ENCODE assay signal across 8 mouse cellular contexts in the genomic region with DNA sequence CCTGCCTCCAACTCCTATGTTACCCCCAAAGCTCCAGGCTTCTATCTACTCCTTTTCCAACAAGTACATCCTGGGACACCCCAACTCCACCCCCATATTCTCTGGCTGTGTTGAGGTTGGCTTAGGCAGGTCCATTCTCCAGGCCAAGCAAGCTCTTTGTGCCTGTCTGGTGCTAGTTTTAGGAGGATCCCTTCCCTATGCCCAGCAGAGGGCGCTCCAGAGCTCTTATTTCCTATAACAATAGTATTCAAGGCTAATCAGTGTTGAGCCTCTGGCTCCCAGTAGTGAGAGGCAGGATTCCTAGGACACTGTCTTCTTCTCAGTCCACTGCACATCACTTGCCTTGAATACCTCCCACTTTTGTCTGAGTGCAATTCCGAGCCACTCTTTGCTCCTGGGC. TPM values are rescaled to one million over a fixed set of nuclear protein-coding genes. Genes with fewer than 3 reads are reported as not detected.
DNase-seq lines count a peak whose midpoint lies in the region; ATAC-seq and TF ChIP-seq lines count a peak whose summit lies in the region.

No protein-coding gene starts in this region.

- H3K4me3 ChIP-seq in kidney, embryonic 15.5 days (replicated peaks): no peak overlapping the region
- no peak overlapping the region for H3K4me3 ChIP-seq in cortical plate, adult 2 months (ENCODE audit: insufficient read depth, low read length)
- no peak overlapping the region for H3K4me3 ChIP-seq in kidney, embryonic 14.5 days (ENCODE audit: low read length)
- no peak overlapping the region for H3K4me3 ChIP-seq in liver, adult 2 months (ENCODE audit: insufficient read depth, low read depth, low read length)

- H3K27ac ChIP-seq in kidney, embryonic 15.5 days: no peak overlapping the region
- H3K27ac ChIP-seq in cortical plate, adult 2 months (ENCODE audit: insufficient read depth, low read length): no peak overlapping the region
- H3K27ac ChIP-seq in kidney, embryonic 14.5 days (ENCODE audit: low read depth, low read length): no peak overlapping the region
- H3K27ac ChIP-seq in liver, adult 2 months (replicated peaks; ENCODE audit: insufficient read depth, low read depth, low read length): no peak overlapping the region

- DNase-seq in kidney, adult 11 months: peak; percentile 82
- peak; percentile 83 to 92 for DNase-seq in gastrocnemius, postnatal 4 days (ENCODE audit: low spot score in 2 of 2)
- peak; percentile 67 for DNase-seq in liver, adult 2 months (ENCODE audit: extremely low read depth, low read depth, low spot score)
- DNase-seq in neural tube, embryonic 10.5 days (ENCODE audit: extremely low spot score, low spot score): peak; percentile 91
- peak; percentile 77 to 93 for DNase-seq in spleen, postnatal 4 days (ENCODE audit: low spot score in 2 of 2)

- no peak overlapping the region for H3K4me2 ChIP-seq in kidney, embryonic 15.5 days
- no peak overlapping the region for H3K4me2 ChIP-seq in kidney, embryonic 14.5 days (replicated peaks; ENCODE audit: low read depth, low read length)

- H3K27me3 ChIP-seq in kidney, embryonic 15.5 days: peaks cover 8% of the 10 kb centered on the region; the same call in 1 of the 2 replicates
- no peaks in the 10 kb centered on the region for H3K27me3 ChIP-seq in kidney, embryonic 14.5 days (ENCODE audit: control insufficient read depth, insufficient read depth, low read length)
- no peaks in the 10 kb centered on the region for H3K27me3 ChIP-seq in liver, adult 2 months (ENCODE audit: control insufficient read depth, insufficient read depth, low read length)

- H3K9me3 ChIP-seq in kidney, embryonic 15.5 days (replicated peaks): no peaks in the 10 kb centered on the region
- no peaks in the 10 kb centered on the region for H3K9me3 ChIP-seq in kidney, embryonic 14.5 days (ENCODE audit: control insufficient read depth, low read length)

- peak; percentile 78 for TF ChIP-seq CTCF in cortical plate, adult 2 months (IDR thresholded peaks at IDR 0.05; ENCODE audit: extremely low read depth, insufficient read depth, low read length)
- TF ChIP-seq CTCF in liver, adult 2 months (IDR thresholded peaks at IDR 0.05; ENCODE audit: low read depth, low read length): peak; percentile 75

- 11% methylated on average over 2 of the region's 2 CpGs for WGBS in kidney, embryonic 15.5 days
- WGBS in kidney, embryonic 14.5 days: 4% methylated on average over 2 of the region's 2 CpGs
- 24% methylated on average over 2 of the region's 2 CpGs for WGBS in liver, adult 2 months

- ATAC-seq in kidney, embryonic 15.5 days (replicated peaks; ENCODE audit: low FRiP score): no peak
- ATAC-seq in kidney, embryonic 14.5 days (ENCODE audit: low FRiP score, low TSS enrichment): peak; percentile 48; the same call in 1 of the 2 replicates

- H3K9ac ChIP-seq in kidney, embryonic 15.5 days: no peak overlapping the region
- no peak overlapping the region for H3K9ac ChIP-seq in kidney, embryonic 14.5 days (ENCODE audit: low read depth, low read length)
- no peak overlapping the region for H3K9ac ChIP-seq in liver, adult 2 months (ENCODE audit: low read depth, low read length)

- TF ChIP-seq POLR2A in cortical plate, adult 2 months (IDR thresholded peaks at IDR 0.05; ENCODE audit: extremely low read depth, insufficient read depth, low read length): no peak
- no peak for TF ChIP-seq POLR2A in liver, adult 2 months (IDR thresholded peaks at IDR 0.05; ENCODE audit: extremely low read depth, insufficient read depth, low read length)

- H3K36me3 ChIP-seq in kidney, embryonic 15.5 days: 0 out of 2 replicates have a peak, but pooled peaks cover 12% of the 10 kb centered on the region
- H3K36me3 ChIP-seq in kidney, embryonic 14.5 days (ENCODE audit: control insufficient read depth, insufficient read depth, low read length): peaks cover 2% of the 10 kb centered on the region; the same call in 1 of the 2 replicates
- no peaks in the 10 kb centered on the region for H3K36me3 ChIP-seq in liver, adult 2 months (ENCODE audit: control insufficient read depth, insufficient read depth, low read length)

- peaks cover 21% of the 10 kb centered on the region for H3K4me1 ChIP-seq in kidney, embryonic 15.5 days
- H3K4me1 ChIP-seq in cortical plate, adult 2 months (ENCODE audit: control insufficient read depth, insufficient read depth, low read length): peaks cover 6% of the 10 kb centered on the region
- peaks cover 6% of the 10 kb centered on the region for H3K4me1 ChIP-seq in kidney, embryonic 14.5 days (ENCODE audit: control insufficient read depth, insufficient read depth, low read length)
- peaks cover 7% of the 10 kb centered on the region; the same call in 1 of the 2 replicates for H3K4me1 ChIP-seq in liver, adult 2 months (ENCODE audit: control insufficient read depth, insufficient read depth, low read length)

- no peaks in the 10 kb centered on the region for H3K79me2 ChIP-seq in liver, adult 2 months (ENCODE audit: control insufficient read depth, insufficient read depth, low read length)

RNA-seq across cellular contexts. Expression of gene Fam221b, which starts 3.1 kb away (rescaled TPM):
- 2.7 and 3.3 TPM in 2 replicates for polyA plus RNA-seq in kidney, embryonic 15.5 days (2015; fragmentation: Nextera tagmentation; extraction: Ambion mirVana)
- 1.0 TPM in 2 replicates for polyA plus RNA-seq in cortical plate, adult 2 months (2012; rRNA removed)
- total RNA-seq in gastrocnemius, postnatal 4 days (2021): under 1 TPM; 0.13 to 0.44 TPM
- polyA plus RNA-seq in kidney, embryonic 14.5 days (2014; fragmentation: Nextera tagmentation; extraction: Ambion mirVana): 2.6 and 3.7 TPM in 2 replicates
- total RNA-seq in liver, adult 2 months (2014; rRNA removed): not detected in 2 replicates
- 0.02 TPM in 1 of 2 replicates, not detected in the other for polyA plus RNA-seq in liver, adult 2 months (2012; rRNA removed)

RNA-seq across cellular contexts. Expression of gene Tmem8b, which starts 3.3 kb away (rescaled TPM):
- polyA plus RNA-seq in kidney, embryonic 15.5 days (2015; fragmentation: Nextera tagmentation; extraction: Ambion mirVana): 2.7 and 3.6 TPM in 2 replicates
- 36.2 and 36.6 TPM in 2 replicates for polyA plus RNA-seq in cortical plate, adult 2 months (2012; rRNA removed)
- 10 to 100 TPM in 1 of 2 experiments, 1 to 10 TPM in 1; 9.4 to 12.0 TPM for total RNA-seq in gastrocnemius, postnatal 4 days (2021)
- polyA plus RNA-seq in kidney, embryonic 14.5 days (2014; fragmentation: Nextera tagmentation; extraction: Ambion mirVana): 2.6 and 3.2 TPM in 2 replicates
- 0.46 and 0.81 TPM in 2 replicates for total RNA-seq in liver, adult 2 months (2014; rRNA removed)
- 1.8 and 1.9 TPM in 2 replicates for polyA plus RNA-seq in liver, adult 2 months (2012; rRNA removed)

RNA-seq across cellular contexts. Expression of gene Hint2, which starts 15.8 kb away (rescaled TPM):
- 115 and 129 TPM in 2 replicates for polyA plus RNA-seq in kidney, embryonic 15.5 days (2015; fragmentation: Nextera tagmentation; extraction: Ambion mirVana)
- polyA plus RNA-seq in cortical plate, adult 2 months (2012; rRNA removed): 81.7 and 84.5 TPM in 2 replicates
- total RNA-seq in gastrocnemius, postnatal 4 days (2021): 10 to 100 TPM; 57.6 to 66.5 TPM
- 107 and 136 TPM in 2 replicates for polyA plus RNA-seq in kidney, embryonic 14.5 days (2014; fragmentation: Nextera tagmentation; extraction: Ambion mirVana)
- total RNA-seq in liver, adult 2 months (2014; rRNA removed): 202 and 236 TPM in 2 replicates
- polyA plus RNA-seq in liver, adult 2 months (2012; rRNA removed): 215 and 231 TPM in 2 replicates

RNA-seq across cellular contexts. Expression of gene Spag8, which starts 18.7 kb away (rescaled TPM):
- polyA plus RNA-seq in kidney, embryonic 15.5 days (2015; fragmentation: Nextera tagmentation; extraction: Ambion mirVana): 1.4 and 1.7 TPM in 2 replicates
- polyA plus RNA-seq in cortical plate, adult 2 months (2012; rRNA removed): 2.3 and 2.6 TPM in 2 replicates
- under 1 TPM in 1 of 2 experiments, not detected in 1; 0.26 TPM for total RNA-seq in gastrocnemius, postnatal 4 days (2021)
- polyA plus RNA-seq in kidney, embryonic 14.5 days (2014; fragmentation: Nextera tagmentation; extraction: Ambion mirVana): 0.93 and 1.3 TPM in 2 replicates
- 0.47 and 0.55 TPM in 2 replicates for total RNA-seq in liver, adult 2 months (2014; rRNA removed)
- 0.83 and 1.1 TPM in 2 replicates for polyA plus RNA-seq in liver, adult 2 months (2012; rRNA removed)

RNA-seq across cellular contexts. Expression of gene Olfr70, which starts 28.5 kb away (rescaled TPM):
- not detected in 2 replicates for polyA plus RNA-seq in kidney, embryonic 15.5 days (2015; fragmentation: Nextera tagmentation; extraction: Ambion mirVana)
- polyA plus RNA-seq in cortical plate, adult 2 months (2012; rRNA removed): not detected in 2 replicates
- not detected for total RNA-seq in gastrocnemius, postnatal 4 days (2021)
- not detected in 2 replicates for polyA plus RNA-seq in kidney, embryonic 14.5 days (2014; fragmentation: Nextera tagmentation; extraction: Ambion mirVana)
- total RNA-seq in liver, adult 2 months (2014; rRNA removed): not detected in 2 replicates
- polyA plus RNA-seq in liver, adult 2 months (2012; rRNA removed): not detected in 2 replicates
